Mouse (Mus musculus): ENCODE data around the gene Smap1. TPM values are rescaled to one million over a fixed set of nuclear protein-coding genes. Genes with fewer than 3 reads are reported as not detected.

The Smap1 gene
- polyA plus RNA-seq, 1 experiment from 2014 or later, result 53.1 TPM

DNA sequence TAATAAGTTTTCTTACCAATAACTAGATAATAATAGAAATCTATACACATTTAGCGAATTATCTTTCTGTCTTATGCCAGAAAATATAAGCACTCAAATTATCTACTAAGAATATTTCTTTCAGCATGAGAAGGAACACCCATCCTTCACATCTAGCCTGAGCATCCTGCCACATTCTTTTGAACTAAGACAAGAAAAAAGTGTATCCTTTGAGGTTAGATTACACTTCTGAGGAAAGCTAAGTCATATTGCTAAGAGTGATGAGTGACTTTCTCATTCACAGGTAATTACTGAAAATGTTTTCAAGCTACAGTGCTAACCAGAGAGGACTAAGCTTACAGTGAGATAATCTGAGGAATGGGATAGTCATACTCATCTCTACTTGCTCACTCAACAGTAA lies 39.4 kb downstream of the Smap1 start:
- Histone ChIP-seq H3K36me3 (ENCODE audit: insufficient read depth, low read length) (no peaks in the 10 kb centered on the region), H3K27me3 (ENCODE audit: insufficient read depth, low read length) (no peaks in the 10 kb centered on the region), H3K4me1 (replicated peaks; ENCODE audit: insufficient read depth, low read length) (no peaks in the 10 kb centered on the region), H3K4me3 (replicated peaks; ENCODE audit: low read depth, low read length) (no peak overlapping the region), H3K27ac (no peak overlapping the region), H3K9ac (ENCODE audit: low read depth, low read length) (no peak overlapping the region), H3K4me2 (ENCODE audit: low read length) (no peak overlapping the region), H3K9me3 (replicated peaks; ENCODE audit: low read length) (no peaks in the 10 kb centered on the region; the same call in 1 of the 2 replicates)
- ATAC-seq (replicated peaks; ENCODE audit: low FRiP score, low read depth), result no peak
- no peak for TF ChIP-seq CTCF (IDR thresholded peaks at IDR 0.05; ENCODE audit: low read depth)
- no peak for DNase-seq (ENCODE audit: low spot score)
- WGBS, result 96% methylated on average over 1 of the region's 1 CpGs

DNA sequence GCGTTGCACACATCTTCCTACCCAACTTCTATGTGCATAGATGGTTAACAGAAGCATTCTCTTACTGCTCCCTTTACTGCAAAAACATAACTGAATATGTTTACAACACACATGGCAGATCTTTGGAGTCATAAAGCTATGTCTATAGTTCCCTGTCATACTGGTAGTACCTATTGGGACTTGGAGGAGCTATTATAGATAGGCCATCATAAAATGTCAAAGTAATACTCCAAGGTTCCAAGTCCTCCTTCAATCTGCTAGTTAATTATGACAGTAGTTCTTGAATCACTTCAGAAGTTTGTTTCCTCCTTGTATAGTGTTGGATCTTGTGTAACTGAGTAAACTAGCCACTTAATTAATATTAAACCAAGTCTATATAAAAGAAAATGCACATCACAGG lies 49.9 kb downstream of the Smap1 start:
- ATAC-seq (replicated peaks; ENCODE audit: low FRiP score, low read depth) (no peak), DNase-seq (ENCODE audit: low spot score) (no peak)
- no peak overlapping the region for H3K4me3 ChIP-seq (replicated peaks; ENCODE audit: low read depth, low read length)
- H3K4me2 ChIP-seq (ENCODE audit: low read length), result no peak overlapping the region
- H3K9ac ChIP-seq (ENCODE audit: low read depth, low read length), result no peak overlapping the region
- H3K36me3 ChIP-seq (ENCODE audit: insufficient read depth, low read length), result 0 out of 2 replicates have a peak, but pooled peaks cover 7% of the 10 kb centered on the region
- no peaks in the 10 kb centered on the region for H3K4me1 ChIP-seq (replicated peaks; ENCODE audit: insufficient read depth, low read length)
- no peaks in the 10 kb centered on the region for H3K27me3 ChIP-seq (ENCODE audit: insufficient read depth, low read length)
- H3K9me3 ChIP-seq (replicated peaks; ENCODE audit: low read length), result no peaks in the 10 kb centered on the region
- TF ChIP-seq CTCF (IDR thresholded peaks at IDR 0.05; ENCODE audit: low read depth), result no peak
- WGBS, result 96% methylated on average over 1 of the region's 1 CpGs
- no peak overlapping the region for H3K27ac ChIP-seq

DNA sequence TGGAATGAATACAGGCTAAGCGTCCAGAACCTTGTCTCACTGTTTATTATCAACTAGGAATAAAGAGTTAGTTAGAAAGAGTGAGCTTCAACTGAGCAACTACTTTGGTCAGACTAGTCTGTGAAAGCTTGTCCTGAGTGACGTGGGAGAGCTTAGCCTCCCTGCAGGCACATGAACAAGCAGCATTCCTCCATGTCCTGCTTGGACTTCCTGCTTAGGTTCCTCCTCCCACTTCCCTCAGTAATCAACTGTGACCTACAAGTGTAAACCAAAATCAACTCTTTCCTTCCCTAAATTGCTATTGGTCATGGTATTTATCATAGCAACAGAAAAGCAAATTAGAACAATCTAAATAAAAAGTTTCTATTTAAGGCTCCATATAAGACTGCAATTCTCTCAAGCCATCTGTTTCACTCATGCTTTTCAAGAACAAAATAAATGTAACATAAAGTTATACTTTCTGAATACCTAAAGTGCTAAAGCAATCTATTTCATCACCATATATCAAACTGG lies 54.7 kb downstream of the Smap1 start:
- H3K9me3 ChIP-seq (replicated peaks; ENCODE audit: low read length), result no peaks in the 10 kb centered on the region
- ATAC-seq (replicated peaks; ENCODE audit: low FRiP score, low read depth), result no peak
- H3K36me3 ChIP-seq (ENCODE audit: insufficient read depth, low read length), result no peaks in the 10 kb centered on the region
- H3K4me2 ChIP-seq (ENCODE audit: low read length), result no peak overlapping the region
- H3K27ac ChIP-seq, result no peak overlapping the region
- H3K9ac ChIP-seq (ENCODE audit: low read depth, low read length), result no peak overlapping the region
- WGBS, result 58% methylated on average over 2 of the region's 2 CpGs
- peak; percentile 2 for DNase-seq (ENCODE audit: low spot score)
- no peaks in the 10 kb centered on the region for H3K27me3 ChIP-seq (ENCODE audit: insufficient read depth, low read length)
- H3K4me3 ChIP-seq (replicated peaks; ENCODE audit: low read depth, low read length), result no peak overlapping the region
- TF ChIP-seq CTCF (IDR thresholded peaks at IDR 0.05; ENCODE audit: low read depth), result no peak
- no peaks in the 10 kb centered on the region for H3K4me1 ChIP-seq (replicated peaks; ENCODE audit: insufficient read depth, low read length)

DNA sequence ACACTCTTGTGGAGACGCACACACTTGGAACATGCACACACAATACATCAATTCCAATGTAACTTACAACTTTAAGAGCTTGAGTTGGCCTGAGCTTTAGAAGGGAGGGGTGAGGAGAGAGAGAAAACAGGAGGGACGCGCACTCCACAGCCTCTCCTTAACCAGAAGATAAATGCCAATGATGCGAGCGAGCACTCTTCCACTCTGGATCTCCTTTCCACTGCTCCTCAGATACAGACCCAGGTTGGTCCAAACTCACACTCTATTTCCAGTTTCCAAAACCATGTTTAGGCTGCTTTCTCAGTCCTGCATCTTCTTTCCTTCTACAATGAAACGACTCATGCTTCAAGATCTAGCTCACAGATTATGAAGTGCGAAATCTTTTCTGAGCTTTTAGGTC lies 56.6 kb downstream of the Smap1 start:
- TF ChIP-seq CTCF (IDR thresholded peaks at IDR 0.05; ENCODE audit: low read depth), result no peak
- Histone ChIP-seq H3K27me3 (ENCODE audit: insufficient read depth, low read length) (no peaks in the 10 kb centered on the region), H3K9ac (ENCODE audit: low read depth, low read length) (no peak overlapping the region), H3K4me1 (replicated peaks; ENCODE audit: insufficient read depth, low read length) (no peaks in the 10 kb centered on the region), H3K9me3 (replicated peaks; ENCODE audit: low read length) (no peaks in the 10 kb centered on the region), H3K27ac (no peak overlapping the region), H3K4me2 (ENCODE audit: low read length) (no peak overlapping the region), H3K4me3 (replicated peaks; ENCODE audit: low read depth, low read length) (no peak overlapping the region), H3K36me3 (ENCODE audit: insufficient read depth, low read length) (no peaks in the 10 kb centered on the region)
- 96% methylated on average over 7 of the region's 7 CpGs for WGBS
- no peak for DNase-seq (ENCODE audit: low spot score)
- no peak for ATAC-seq (replicated peaks; ENCODE audit: low FRiP score, low read depth)

GRCm38 (mm10) chr1:23860944-23861343 lies 61.2 kb downstream of the Smap1 start:
- peaks cover 18% of the 10 kb centered on the region; the same call in 1 of the 2 replicates for H3K36me3 ChIP-seq (ENCODE audit: insufficient read depth, low read length)
- TF ChIP-seq CTCF (IDR thresholded peaks at IDR 0.05; ENCODE audit: low read depth), result no peak
- H3K9ac ChIP-seq (ENCODE audit: low read depth, low read length), result no peak overlapping the region
- H3K4me2 ChIP-seq (ENCODE audit: low read length), result no peak overlapping the region
- no peak overlapping the region for H3K4me3 ChIP-seq (replicated peaks; ENCODE audit: low read depth, low read length)
- no peak overlapping the region for H3K27ac ChIP-seq
- WGBS, result 74% methylated on average over 2 of the region's 2 CpGs
- no peak for DNase-seq (ENCODE audit: low spot score)
- H3K27me3 ChIP-seq (ENCODE audit: insufficient read depth, low read length), result no peaks in the 10 kb centered on the region
- H3K4me1 ChIP-seq (replicated peaks; ENCODE audit: insufficient read depth, low read length), result no peaks in the 10 kb centered on the region
- H3K9me3 ChIP-seq (replicated peaks; ENCODE audit: low read length), result no peaks in the 10 kb centered on the region
- ATAC-seq (replicated peaks; ENCODE audit: low FRiP score, low read depth), result no peak

GRCm38 (mm10) chr1:23855623-23856022 lies 66.5 kb downstream of the Smap1 start:
- WGBS, result 85% methylated on average over 3 of the region's 3 CpGs
- H3K4me1 ChIP-seq (replicated peaks; ENCODE audit: insufficient read depth, low read length), result no peaks in the 10 kb centered on the region
- H3K9me3 ChIP-seq (replicated peaks; ENCODE audit: low read length), result no peaks in the 10 kb centered on the region
- no peak overlapping the region for H3K4me2 ChIP-seq (ENCODE audit: low read length)
- peaks cover 26% of the 10 kb centered on the region for H3K36me3 ChIP-seq (ENCODE audit: insufficient read depth, low read length)
- TF ChIP-seq CTCF (IDR thresholded peaks at IDR 0.05; ENCODE audit: low read depth), result no peak
- H3K9ac ChIP-seq (ENCODE audit: low read depth, low read length), result no peak overlapping the region
- no peak overlapping the region for H3K4me3 ChIP-seq (replicated peaks; ENCODE audit: low read depth, low read length)
- no peak overlapping the region for H3K27ac ChIP-seq
- DNase-seq (ENCODE audit: low spot score), result no peak
- ATAC-seq (replicated peaks; ENCODE audit: low FRiP score, low read depth), result no peak
- no peaks in the 10 kb centered on the region for H3K27me3 ChIP-seq (ENCODE audit: insufficient read depth, low read length)
